Mouse (Mus musculus): Measurements from ENCODE around the gene Unc13c.

GRCm38 (mm10) chr9:73896210-73896609, 72.6 kb downstream of the Unc13c start:
- TF ChIP-seq POLR2A (IDR thresholded peaks at IDR 0.05; ENCODE audit: extremely low read depth, insufficient read depth, low read length) (no peak), CTCF (IDR thresholded peaks at IDR 0.05; ENCODE audit: extremely low read depth, insufficient read depth, low read length) (no peak)

Measured in cortical plate, adult 2 months (tissue).